Mouse (Mus musculus) midbrain, embryonic 14.5 days (tissue): ENCODE measurements at regions not wholly inside any gene's neighbourhood (a gene's known extent, or its start where the extent isn't known, plus 50 kb on each side); places are given as distances from the start of the nearest gene placed in this dataset.
A peak's percentile ranks its signal among the peaks of the same experiment; 100 is the strongest.

ENCODE experiments used
- ATAC-seq: fragments of 200-750 bp; cut with Nextera tagmentation; 2 replicates; pipeline ENCODE4 v1.8.0; 2017; ENCODE audit warnings: moderate number of reproducible peaks, moderate library complexity; ENCODE audit not compliant: low FRiP score, low TSS enrichment
- DNase-seq: peaks from one replicate; pipeline ENCODE4 v3.0.0-alpha.2; 2015
- H3K27ac ChIP-seq: fragments of 300-500 bp; sonication (generic); replicated peaks from 2 replicates; pipeline ENCODE4 v1.5.1; 2014; ENCODE audit warnings: mild to moderate bottlenecking, low read depth, low read length, moderate library complexity
- H3K27me3 ChIP-seq: fragments of 300-500 bp; sonication (generic); 2 replicates; pipeline ENCODE4 v1.6.1; 2014; ENCODE audit warnings: low read length, control low read depth, mixed read lengths; ENCODE audit not compliant: control insufficient read depth, insufficient read depth
- H3K36me3 ChIP-seq: fragments of 300-500 bp; sonication (generic); 2 replicates; pipeline ENCODE4 v1.6.1; 2014; ENCODE audit warnings: low read length, control low read depth; ENCODE audit not compliant: control insufficient read depth, insufficient read depth
- H3K4me1 ChIP-seq: fragments of 300-500 bp; sonication (generic); 2 replicates; pipeline ENCODE4 v1.6.1; 2014; ENCODE audit warnings: mild to moderate bottlenecking, antibody characterized with exemption, low read length, control low read depth; ENCODE audit not compliant: control insufficient read depth, insufficient read depth
- H3K4me2 ChIP-seq: fragments of 300-500 bp; sonication (generic); 2 replicates; pipeline ENCODE4 v1.6.1; 2014; ENCODE audit warnings: mild to moderate bottlenecking, low read length, moderate library complexity
- H3K4me3 ChIP-seq: fragments of 300-500 bp; sonication (generic); replicated peaks from 2 replicates; pipeline ENCODE4 v1.5.1; 2014; ENCODE audit warnings: low read depth, low read length
- H3K9ac ChIP-seq: fragments of 300-500 bp; sonication (generic); replicated peaks from 2 replicates; pipeline ENCODE4 v1.6.1; 2014; ENCODE audit warnings: mild to moderate bottlenecking, low read length, moderate library complexity
- H3K9me3 ChIP-seq: fragments of 300-500 bp; sonication (generic); 2 replicates; pipeline ENCODE4 v1.6.1; 2016; ENCODE audit warnings: low read length, control low read depth, mixed read lengths; ENCODE audit not compliant: control insufficient read depth
- WGBS: fragments of 180-500 bp; shearing (Covaris S2); extraction: QIAGEN DNeasy Blood & Tissue Kit; methylation state at CpG from one replicate; pipeline ENCODE4 v1.1.7; 2014; 5-methylcytosine and 5-hydroxymethylcytosine counted together

DNA sequence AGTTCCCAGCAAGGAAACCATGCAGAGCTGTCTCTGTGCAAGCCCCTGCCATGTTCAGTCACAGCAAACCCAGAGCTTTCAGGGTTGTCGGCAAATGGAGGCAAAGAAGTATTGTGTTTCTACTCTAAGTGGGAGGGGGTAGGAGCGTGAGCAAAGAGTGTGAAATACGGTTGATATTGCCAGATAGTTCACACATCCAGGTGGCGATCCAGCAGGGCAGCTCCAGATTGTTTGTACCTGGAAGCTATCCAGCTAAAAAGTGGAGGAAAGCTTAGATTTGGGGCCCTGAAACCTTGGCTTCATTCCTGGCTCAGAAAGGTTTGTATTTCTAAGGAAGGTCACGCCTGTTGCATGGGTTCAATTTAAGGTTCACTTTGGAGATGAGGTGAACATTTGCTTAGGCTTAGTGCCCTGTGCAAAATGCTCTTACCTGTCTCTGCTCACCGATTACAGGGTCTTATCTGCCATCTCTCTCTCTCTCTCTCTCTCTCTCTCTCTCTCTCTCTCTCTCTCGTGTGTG is 78.1 kb upstream of the Daam1 start:
- H3K4me1 ChIP-seq, result no peaks in the 10 kb centered on the region
- no peak overlapping the region for H3K9ac ChIP-seq
- DNase-seq, result no peak
- no peak overlapping the region for H3K4me2 ChIP-seq
- no peaks in the 10 kb centered on the region for H3K27me3 ChIP-seq
- H3K27ac ChIP-seq, result no peak overlapping the region
- H3K4me3 ChIP-seq, result no peak overlapping the region
- WGBS, result 82% methylated on average over 7 of the region's 7 CpGs
- no peaks in the 10 kb centered on the region for H3K36me3 ChIP-seq
- no peak for ATAC-seq
- no peaks in the 10 kb centered on the region for H3K9me3 ChIP-seq

DNA sequence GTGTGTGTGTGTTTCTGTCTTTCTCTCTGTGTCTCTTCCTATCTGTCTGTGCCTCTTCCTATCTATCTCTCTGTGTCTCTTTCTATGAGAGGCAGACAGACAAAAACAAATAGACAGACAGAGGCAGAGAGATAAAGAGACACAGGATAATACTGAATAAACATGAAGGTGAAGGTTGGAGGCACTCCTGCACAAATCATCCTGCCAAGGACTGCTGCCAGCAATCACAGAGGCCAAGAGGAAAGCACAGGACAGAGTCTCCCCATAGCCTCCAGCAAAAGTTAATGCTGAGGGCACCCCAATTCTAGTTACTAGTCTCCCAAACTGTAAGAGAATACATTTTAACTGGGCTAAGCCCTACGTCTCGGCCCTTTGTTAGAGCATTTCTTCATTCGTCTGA is 77.6 kb upstream of the Daam1 start:
- no peaks in the 10 kb centered on the region for H3K9me3 ChIP-seq
- no peaks in the 10 kb centered on the region for H3K27me3 ChIP-seq
- ATAC-seq (no peak), DNase-seq (no peak)
- H3K4me3 ChIP-seq, result no peak overlapping the region
- H3K27ac ChIP-seq, result no peak overlapping the region
- no peak overlapping the region for H3K4me2 ChIP-seq
- H3K4me1 ChIP-seq, result no peaks in the 10 kb centered on the region
- H3K36me3 ChIP-seq, result no peaks in the 10 kb centered on the region
- H3K9ac ChIP-seq, result no peak overlapping the region
- 89% methylated on average over 3 of the region's 3 CpGs for WGBS

DNA sequence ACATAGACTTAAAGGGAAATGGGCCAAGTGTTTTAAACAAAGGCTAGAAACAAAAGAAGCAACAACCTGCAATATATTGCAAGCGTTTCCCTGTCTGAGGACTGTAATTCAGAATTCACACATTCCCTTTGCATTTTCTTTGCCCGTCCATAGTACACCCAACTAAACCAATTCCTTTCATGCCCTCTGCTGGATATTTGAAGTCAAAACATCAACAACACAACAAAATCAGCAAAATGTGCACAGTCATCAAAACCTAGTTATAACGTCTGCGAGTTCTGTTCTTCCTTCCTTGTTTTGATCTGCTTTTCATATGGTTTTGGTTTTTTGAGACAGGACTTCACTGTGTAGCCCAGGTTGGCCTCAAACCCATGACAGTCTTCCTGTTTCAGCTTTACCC is 67.7 kb upstream of the Daam1 start:
- no peak overlapping the region for H3K4me3 ChIP-seq
- H3K4me1 ChIP-seq, result no peaks in the 10 kb centered on the region
- no peaks in the 10 kb centered on the region for H3K27me3 ChIP-seq
- peak; percentile 68 for DNase-seq
- no peaks in the 10 kb centered on the region for H3K36me3 ChIP-seq
- 75% methylated on average over 4 of the region's 4 CpGs for WGBS
- H3K27ac ChIP-seq, result no peak overlapping the region
- no peak overlapping the region for H3K4me2 ChIP-seq
- no peak overlapping the region for H3K9ac ChIP-seq
- no peaks in the 10 kb centered on the region for H3K9me3 ChIP-seq
- ATAC-seq, result no peak

DNA sequence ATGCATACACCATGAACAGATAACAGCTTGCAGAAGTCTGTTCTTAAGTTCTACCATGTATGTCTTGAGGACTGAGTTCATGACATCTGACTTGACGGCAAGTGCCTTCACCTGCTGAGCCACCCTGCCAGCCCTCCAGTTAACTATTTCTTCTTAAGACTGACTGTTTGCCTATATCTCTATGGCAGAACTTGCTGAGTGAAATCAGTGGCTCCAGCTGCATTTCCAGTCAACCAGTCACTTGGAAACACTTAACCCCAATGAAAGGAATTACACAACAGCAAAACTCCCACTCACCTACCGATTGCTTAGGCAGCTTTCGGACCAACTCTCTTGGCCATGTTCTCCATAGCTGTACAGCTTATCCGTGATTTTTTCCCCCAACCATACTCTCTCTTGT is 64.8 kb upstream of the Daam1 start:
- 90% methylated on average over 4 of the region's 4 CpGs for WGBS
- no peaks in the 10 kb centered on the region for H3K36me3 ChIP-seq
- ATAC-seq, result no peak
- H3K27me3 ChIP-seq, result no peaks in the 10 kb centered on the region
- H3K4me1 ChIP-seq, result no peaks in the 10 kb centered on the region
- no peak overlapping the region for H3K4me3 ChIP-seq
- no peak overlapping the region for H3K27ac ChIP-seq
- no peak overlapping the region for H3K4me2 ChIP-seq
- H3K9ac ChIP-seq, result no peak overlapping the region
- DNase-seq, result no peak
- H3K9me3 ChIP-seq, result no peaks in the 10 kb centered on the region

DNA sequence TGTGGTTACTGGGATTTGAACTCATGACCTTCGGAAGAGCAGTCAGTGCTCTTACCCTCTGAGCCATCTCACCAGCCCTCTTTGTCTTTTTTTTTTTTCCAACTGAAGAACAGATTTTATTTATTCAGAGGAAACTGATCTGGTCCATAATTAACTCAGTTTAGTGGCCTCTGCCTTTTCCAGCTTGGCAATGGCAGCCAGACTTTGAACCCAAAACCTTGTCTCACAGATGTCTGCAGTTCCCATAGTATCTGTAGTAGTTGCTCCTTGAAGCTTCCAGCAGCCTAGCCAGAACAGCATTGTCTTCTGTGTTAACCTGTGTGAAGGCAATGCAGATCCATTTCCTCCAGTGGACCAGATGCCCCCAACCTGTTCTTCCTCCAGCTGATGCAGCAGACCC is 64.2 kb upstream of the Daam1 start:
- Histone ChIP-seq H3K9me3 (no peaks in the 10 kb centered on the region), H3K4me2 (no peak overlapping the region), H3K9ac (no peak overlapping the region), H3K4me3 (no peak overlapping the region), H3K36me3 (no peaks in the 10 kb centered on the region), H3K4me1 (no peaks in the 10 kb centered on the region), H3K27ac (no peak overlapping the region), H3K27me3 (no peaks in the 10 kb centered on the region)
- WGBS, result 93% methylated on average over 1 of the region's 1 CpGs
- ATAC-seq, result no peak
- DNase-seq, result no peak

DNA sequence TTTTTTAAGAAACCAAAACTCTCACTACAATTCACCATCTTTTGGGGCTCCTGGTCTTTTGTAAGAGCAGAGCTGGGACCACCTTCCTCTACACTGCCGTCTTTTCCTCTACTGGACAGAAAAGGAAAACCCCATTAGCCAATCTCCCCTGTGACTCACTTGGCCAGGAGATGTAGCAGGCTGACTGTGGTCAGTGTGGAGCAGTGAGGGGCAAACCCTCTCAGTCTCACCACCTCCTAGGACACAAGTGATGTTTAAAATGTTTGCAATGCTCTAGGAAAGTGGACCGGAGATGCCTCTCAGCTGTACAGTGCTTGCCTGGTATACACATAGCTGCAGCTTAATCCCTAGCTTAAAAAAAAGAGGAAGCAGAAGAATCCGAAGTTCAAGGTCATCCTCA is 63.0 kb upstream of the Daam1 start:
- H3K4me3 ChIP-seq, result no peak overlapping the region
- 43% methylated on average over 3 of the region's 3 CpGs for WGBS
- H3K9me3 ChIP-seq, result no peaks in the 10 kb centered on the region
- no peaks in the 10 kb centered on the region for H3K36me3 ChIP-seq
- H3K4me1 ChIP-seq, result no peaks in the 10 kb centered on the region
- no peaks in the 10 kb centered on the region for H3K27me3 ChIP-seq
- no peak overlapping the region for H3K9ac ChIP-seq
- no peak overlapping the region for H3K27ac ChIP-seq
- ATAC-seq (no peak), DNase-seq (no peak)
- H3K4me2 ChIP-seq, result no peak overlapping the region

DNA sequence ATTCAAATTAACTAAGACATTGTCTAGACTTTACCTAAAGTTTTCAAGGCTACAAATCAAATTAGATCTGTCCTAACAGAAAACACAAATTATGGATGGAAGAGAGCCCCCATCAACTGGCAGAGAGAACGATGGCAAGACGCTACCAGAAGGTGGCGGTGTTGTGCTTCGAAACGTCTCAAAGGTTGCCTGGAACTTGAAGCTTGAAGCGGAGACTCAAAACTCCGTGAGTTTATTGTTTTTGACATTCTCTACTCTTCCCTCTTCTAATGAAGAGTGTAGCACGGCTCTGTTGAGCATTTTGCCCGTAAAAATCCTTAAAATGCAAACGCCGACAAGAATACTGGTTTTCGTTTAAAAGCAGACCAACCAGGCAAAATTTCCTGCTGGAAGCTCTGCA is 62.4 kb upstream of the Daam1 start:
- no peak overlapping the region for H3K9ac ChIP-seq
- peak overlapping the region; percentile 41 for H3K4me2 ChIP-seq
- H3K36me3 ChIP-seq, result no peaks in the 10 kb centered on the region
- H3K4me1 ChIP-seq, result no peaks in the 10 kb centered on the region
- WGBS, result 6% methylated on average over 12 of the region's 12 CpGs
- peak; percentile 93 for DNase-seq
- no peaks in the 10 kb centered on the region for H3K27me3 ChIP-seq
- H3K27ac ChIP-seq, result no peak overlapping the region
- no peak for ATAC-seq
- H3K9me3 ChIP-seq, result no peaks in the 10 kb centered on the region
- H3K4me3 ChIP-seq, result no peak overlapping the region

DNA sequence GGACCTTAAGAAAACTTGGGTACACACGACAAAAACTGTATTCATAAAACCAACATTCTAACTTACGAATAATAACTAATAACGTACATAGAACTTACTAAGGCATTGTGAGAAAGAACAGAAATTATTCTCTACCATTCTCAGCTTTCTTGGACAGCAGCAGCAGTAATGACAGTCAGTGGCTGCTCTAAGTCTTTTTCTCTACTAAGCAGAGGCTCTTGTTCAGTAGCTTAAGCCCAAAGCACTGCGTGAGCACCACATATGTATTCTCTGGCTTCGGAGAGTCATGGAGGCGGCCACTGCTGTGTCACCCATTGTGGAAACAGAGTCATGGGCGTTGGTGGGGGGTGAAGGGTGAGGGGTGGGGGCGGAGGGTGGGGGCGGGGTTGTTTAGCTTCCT is 62.0 kb upstream of the Daam1 start:
- no peaks in the 10 kb centered on the region for H3K4me1 ChIP-seq
- no peaks in the 10 kb centered on the region for H3K9me3 ChIP-seq
- 42% methylated on average over 9 of the region's 9 CpGs for WGBS
- no peak overlapping the region for H3K9ac ChIP-seq
- H3K4me3 ChIP-seq, result no peak overlapping the region
- ATAC-seq (no peak), DNase-seq (no peak)
- peak overlapping the region; percentile 41 for H3K4me2 ChIP-seq
- no peak overlapping the region for H3K27ac ChIP-seq
- no peaks in the 10 kb centered on the region for H3K27me3 ChIP-seq
- H3K36me3 ChIP-seq, result no peaks in the 10 kb centered on the region

DNA sequence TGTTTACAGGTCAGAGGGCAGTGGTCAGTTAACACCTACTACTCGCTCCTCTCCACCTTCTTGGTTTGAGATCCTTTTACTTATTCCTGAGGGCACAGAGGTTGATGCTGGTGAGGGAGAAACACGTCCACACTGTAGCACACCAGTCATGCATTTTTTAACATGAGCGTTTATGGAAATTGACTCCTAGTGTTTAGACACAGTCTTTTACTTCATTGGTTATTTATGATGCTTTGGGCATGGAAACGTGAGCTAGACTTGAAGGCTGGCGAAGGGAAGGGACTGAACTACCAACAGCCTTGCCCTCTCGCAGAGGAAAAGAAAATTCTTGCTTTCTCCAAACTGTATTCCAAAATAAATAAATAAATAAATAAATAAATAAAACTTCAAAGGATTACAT is 61.6 kb upstream of the Daam1 start:
- no peak overlapping the region for H3K4me2 ChIP-seq
- DNase-seq (no peak), ATAC-seq (no peak)
- no peak overlapping the region for H3K27ac ChIP-seq
- H3K27me3 ChIP-seq, result no peaks in the 10 kb centered on the region
- H3K9ac ChIP-seq, result no peak overlapping the region
- H3K4me3 ChIP-seq, result no peak overlapping the region
- 57% methylated on average over 6 of the region's 6 CpGs for WGBS
- no peaks in the 10 kb centered on the region for H3K36me3 ChIP-seq
- no peaks in the 10 kb centered on the region for H3K9me3 ChIP-seq
- H3K4me1 ChIP-seq, result no peaks in the 10 kb centered on the region
